Mouse (Mus musculus) ES-E14 (cell line): ENCODE data around the gene Tbc1d15. TPM values are rescaled to one million over a fixed set of nuclear protein-coding genes. Genes with fewer than 3 reads are reported as not detected.

Experiments
- DNase-seq: peaks from one replicate; pipeline ENCODE4 v3.0.0-alpha.2; 2013; ENCODE audit warnings: low read depth, low spot score
- H3K27ac ChIP-seq: 2 replicates; pipeline ENCODE4 v1.5.1; 2012; ENCODE audit warnings: low read depth, mild to moderate bottlenecking, low read length, moderate library complexity, mixed read lengths; ENCODE audit not compliant: poor library complexity, insufficient read depth, severe bottlenecking
- H3K36me3 ChIP-seq: 2 replicates; pipeline ENCODE4 v1.6.1; 2012; ENCODE audit warnings: mild to moderate bottlenecking, low read length, moderate library complexity, mixed read lengths; ENCODE audit not compliant: control insufficient read depth, poor library complexity, insufficient read depth, severe bottlenecking
- H3K4me1 ChIP-seq, 2 experiments: fragments of 150-350 bp in 1 of 2; sonication (generic) in 1 of 2; 2 replicates each; pipeline ENCODE4 v1.6.1; 2012; ENCODE audit warnings: low read length in 2 of 2, mild to moderate bottlenecking in 1 of 2, mixed read lengths in 1 of 2; ENCODE audit not compliant: control insufficient read depth in 2 of 2, insufficient read depth in 2 of 2, poor library complexity in 1 of 2
- H3K4me3 ChIP-seq, 2 experiments: fragments of 150-350 bp in 1 of 2; sonication (generic) in 1 of 2; 2 replicates each; pipeline ENCODE4 v1.5.1; 2012; ENCODE audit warnings: low read length in 2 of 2, low read depth in 1 of 2, mild to moderate bottlenecking in 1 of 2, mixed read lengths in 1 of 2; ENCODE audit not compliant: insufficient read depth in 1 of 2, poor library complexity in 1 of 2, severe bottlenecking in 1 of 2
- H3K9ac ChIP-seq: 2 replicates; pipeline ENCODE4 v1.6.1; 2012; ENCODE audit warnings: low read depth, mild to moderate bottlenecking, low read length, mixed read lengths; ENCODE audit not compliant: poor library complexity, insufficient read depth, severe bottlenecking
- H3K9me3 ChIP-seq: fragments of 150-350 bp; sonication (generic); 2 replicates; pipeline ENCODE4 v1.6.1; 2012; ENCODE audit warnings: low read depth, mild to moderate bottlenecking, low read length; ENCODE audit not compliant: control insufficient read depth, insufficient read depth
- CHD2 ChIP-seq: IDR thresholded peaks from 2 replicates; pipeline ENCODE4 v1.6.1; 2014; ENCODE audit warnings: mild to moderate bottlenecking, low read depth, low read length, inconsistent platforms
- HCFC1 ChIP-seq: IDR thresholded peaks from 2 replicates; pipeline ENCODE4 v1.6.1; 2012; ENCODE audit warnings: low read length, inconsistent platforms, borderline replicate concordance; ENCODE audit not compliant: insufficient read depth
- MAFK ChIP-seq: IDR thresholded peaks from 2 replicates; pipeline ENCODE4 v1.6.1; 2014; ENCODE audit warnings: mild to moderate bottlenecking, low read depth, low read length, inconsistent platforms; ENCODE audit not compliant: insufficient read depth
- ZC3H11A ChIP-seq: IDR thresholded peaks from 2 replicates; pipeline ENCODE4 v1.6.1; 2012; ENCODE audit warnings: low read depth, mild to moderate bottlenecking, inconsistent platforms, low read length, borderline replicate concordance
- ZNF384 ChIP-seq: IDR thresholded peaks from 2 replicates; pipeline ENCODE4 v1.6.1; 2012; ENCODE audit warnings: low read depth, low read length, inconsistent platforms
- in situ Hi-C, 2 experiments: fragments of 600-800 bp; cut with MboI; formaldehyde crosslinking; loops; one replicate each; pipeline ENCODE4 v1.15.1; 2025; ENCODE audit warnings: low sequenced_read_pairs in 2 of 2, inconsistent platforms in 1 of 2; ENCODE audit not compliant: unreplicated experiment in 2 of 2
- total RNA-seq: library from RNA; depleted of rRNA; stranded (reverse); fragments of 300-350 nt; gene quantifications from 2 replicates; pipeline ENCODE4 v1.2.3, GENCODE M21; 2012; rRNA removed

Gene Tbc1d15
- total RNA-seq, 1 experiment = 23.8 TPM

GRCm38 (mm10) chr10:115170496-115171350 lies 80.5 kb downstream of the Tbc1d15 start:
- DNase-seq = no peak
- Histone ChIP-seq H3K27ac (no peak overlapping the region), H3K4me1 (peaks cover 0 to 7% of the 10 kb centered on the region in 2 experiments; a peak in 2 of 4 replicates), H3K9me3 (no peaks in the 10 kb centered on the region), H3K4me3 (no peak overlapping the region), H3K9ac (no peak overlapping the region), H3K36me3 (no peaks in the 10 kb centered on the region)
- TF ChIP-seq ZC3H11A = no peak
- TF ChIP-seq ZNF384 = no peak
- no peak for TF ChIP-seq MAFK
- no peak for TF ChIP-seq CHD2
- no peak for TF ChIP-seq HCFC1
- in situ Hi-C loops = no loop called here

DNA sequence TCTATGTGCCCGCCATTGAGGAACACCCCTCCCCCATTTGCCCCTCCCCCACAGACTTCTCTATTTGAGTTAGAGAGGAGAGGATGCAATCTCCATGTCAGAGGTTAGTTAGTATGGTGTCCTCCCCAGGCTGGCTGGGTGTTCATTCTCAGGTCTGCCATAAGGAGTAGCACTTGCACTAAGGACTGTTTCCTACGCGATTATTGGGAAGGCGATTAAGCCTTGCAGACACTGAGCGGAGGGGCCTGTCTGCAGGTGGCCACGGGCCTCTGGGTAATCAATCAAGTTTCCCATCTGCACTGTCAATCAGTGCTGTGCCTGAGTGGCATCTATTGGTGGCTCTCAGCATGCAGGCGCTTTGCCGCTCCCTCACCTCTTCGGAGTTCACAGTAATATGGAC lies 81.9 kb downstream of the Tbc1d15 start:
- DNase-seq = no peak
- Histone ChIP-seq H3K27ac (no peak overlapping the region), H3K4me1 (peaks cover 0 to 5% of the 10 kb centered on the region in 2 experiments; a peak in 2 of 4 replicates), H3K9ac (no peak overlapping the region), H3K9me3 (no peaks in the 10 kb centered on the region), H3K4me3 (no peak overlapping the region), H3K36me3 (no peaks in the 10 kb centered on the region)
- TF ChIP-seq ZC3H11A = no peak
- no peak for TF ChIP-seq ZNF384
- TF ChIP-seq CHD2 = no peak
- TF ChIP-seq MAFK = no peak
- no peak for TF ChIP-seq HCFC1
- in situ Hi-C loops = no loop called here

DNA sequence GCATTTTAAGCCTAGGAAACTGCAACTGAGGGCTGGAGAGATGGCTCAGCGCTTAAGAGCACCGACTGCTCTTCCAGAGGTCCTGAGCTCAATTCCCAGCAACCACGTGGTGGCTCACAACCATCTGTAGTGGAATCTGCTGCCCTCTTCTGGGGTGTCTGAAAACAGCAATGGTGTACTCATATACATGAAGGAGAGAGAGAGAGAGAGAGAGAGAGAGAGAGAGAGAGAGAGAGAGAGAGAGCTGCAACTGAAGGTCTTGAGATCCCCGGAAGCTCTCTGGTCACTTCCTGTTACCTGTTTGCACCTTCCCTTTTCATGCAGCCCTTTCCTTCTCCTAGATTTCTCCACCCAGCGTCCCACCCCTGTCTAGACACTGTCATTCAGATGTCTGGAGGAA lies 91.0 kb downstream of the Tbc1d15 start:
- in situ Hi-C loops = no loop called here
- no peak for TF ChIP-seq CHD2
- TF ChIP-seq ZC3H11A = no peak
- no peak for TF ChIP-seq HCFC1
- TF ChIP-seq ZNF384 = no peak
- TF ChIP-seq MAFK = no peak
- H3K9ac ChIP-seq = no peak overlapping the region

More for the DNA sequence above, 91.0 kb downstream of the Tbc1d15 start:
- H3K9me3 ChIP-seq = no peaks in the 10 kb centered on the region
- no peak for DNase-seq
- no peak overlapping the region for H3K27ac ChIP-seq
- no peak overlapping the region for H3K4me3 ChIP-seq
- H3K4me1 ChIP-seq = no peaks in the 10 kb centered on the region; a peak in 1 of 4 replicates
- no peaks in the 10 kb centered on the region for H3K36me3 ChIP-seq

Other genes starting within 250 kb of the Tbc1d15 start
- 0.16 and 0.18 TPM in 2 replicates for gene Tph2, start 66.4 kb downstream of the Tbc1d15 start, total RNA-seq
- gene Rab21, start 64.1 kb upstream of the Tbc1d15 start, total RNA-seq = 15.8 and 17.1 TPM in 2 replicates
- gene Tmem19, start 111.0 kb upstream of the Tbc1d15 start, total RNA-seq = 30.9 and 43.2 TPM in 2 replicates
- 4.4 and 7.5 TPM in 2 replicates for gene Thap2, start 133.0 kb upstream of the Tbc1d15 start, total RNA-seq
- 27.0 and 31.3 TPM in 2 replicates for gene Zfc3h1, start 133.5 kb upstream of the Tbc1d15 start, total RNA-seq